10 mouse cellular contexts compared by ENCODE assay signal in the genomic region with DNA sequence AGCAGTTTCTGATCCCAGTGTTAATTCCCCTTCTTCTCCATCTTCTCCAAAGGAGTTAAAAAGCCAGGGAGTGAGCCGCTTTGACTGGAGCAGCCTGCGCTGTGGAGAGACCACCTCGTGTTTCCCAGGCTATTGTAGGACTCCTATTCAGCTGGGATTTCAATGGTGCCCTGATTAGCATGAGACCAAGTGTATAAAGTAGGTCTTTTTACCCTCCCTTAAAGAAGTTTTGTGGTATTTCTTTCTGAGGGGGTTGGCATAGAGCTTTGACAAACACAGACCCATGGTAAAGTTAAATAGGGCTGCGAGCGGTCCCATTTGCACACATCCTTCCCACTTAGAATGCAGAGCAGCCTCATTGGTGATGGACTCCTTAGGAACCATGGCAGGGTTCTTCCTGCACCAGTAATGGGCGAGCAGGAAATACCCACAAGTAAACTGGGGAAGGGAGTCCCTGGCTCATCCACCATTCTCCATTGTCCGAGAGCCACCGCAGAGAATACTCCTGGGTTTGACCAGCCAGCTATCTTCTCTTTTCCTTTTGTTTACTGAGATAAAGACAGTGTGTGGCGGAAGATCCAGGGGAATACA. TPM values are rescaled to one million over a fixed set of nuclear protein-coding genes. Genes with fewer than 3 reads are reported as not detected.
DNase-seq lines count a peak whose midpoint lies in the region; ATAC-seq and TF ChIP-seq lines count a peak whose summit lies in the region.
"Had no signal": no experiment of that assay in that cellular context is flagged by ENCODE, and none has a peak within 500 bp of the region (broad histone marks: within the 10 kb centered on the region; RNA-seq: fewer than 3 reads in every experiment).

No protein-coding gene starts in this region.

- H3K4me3 ChIP-seq in hindbrain, embryonic 11.5 days (ENCODE audit: low read depth, low read length) = no peak overlapping the region
- no peak overlapping the region for H3K4me3 ChIP-seq in midbrain, postnatal 0 days (ENCODE audit: low read depth, low read length)
- H3K4me3 ChIP-seq: embryonic facial prominence, embryonic 15.5 days had no signal

- WGBS in hindbrain, embryonic 11.5 days = 23% methylated on average over 9 of the region's 9 CpGs
- 23% methylated on average over 9 of the region's 9 CpGs for WGBS in midbrain, postnatal 0 days

- H3K27ac ChIP-seq in hindbrain, embryonic 11.5 days (ENCODE audit: low read depth, low read length) = peak overlapping the region; percentile 85
- H3K27ac ChIP-seq in midbrain, postnatal 0 days (ENCODE audit: low read depth, low read length) = peak overlapping the region; percentile 48
- H3K27ac ChIP-seq: embryonic facial prominence, embryonic 15.5 days had no signal

- intact Hi-C loops in left cerebral cortex, postnatal 4 days (cut with DNase I) = no loop called here

- H3K27me3 ChIP-seq in hindbrain, embryonic 11.5 days (ENCODE audit: control insufficient read depth, insufficient read depth, low read length) = no peaks in the 10 kb centered on the region
- H3K27me3 ChIP-seq in midbrain, postnatal 0 days (ENCODE audit: insufficient read depth, low read length) = no peaks in the 10 kb centered on the region
- H3K27me3 ChIP-seq: embryonic facial prominence, embryonic 15.5 days had no signal

- ATAC-seq in hindbrain, embryonic 11.5 days (ENCODE audit: low FRiP score) = peak; percentile 87
- peak; percentile 82 for ATAC-seq in midbrain, postnatal 0 days (ENCODE audit: low FRiP score)
- ATAC-seq in monocyte, adult 5-6 weeks (replicated peaks; ENCODE audit: insufficient number of reproducible peaks, low FRiP score, low TSS enrichment, poor library complexity, severe bottlenecking) = no peak

- H3K9me3 ChIP-seq in hindbrain, embryonic 11.5 days (ENCODE audit: control insufficient read depth, low read length) = no peaks in the 10 kb centered on the region
- H3K9me3 ChIP-seq in midbrain, postnatal 0 days (ENCODE audit: low read length) = no peaks in the 10 kb centered on the region
- H3K9me3 ChIP-seq: embryonic facial prominence, embryonic 15.5 days had no signal

- TF ChIP-seq CTCF in midbrain, postnatal 0 days (IDR thresholded peaks at IDR 0.05) = no peak

- H3K9ac ChIP-seq in hindbrain, embryonic 11.5 days (ENCODE audit: low read depth, low read length) = no peak overlapping the region
- H3K9ac ChIP-seq in midbrain, postnatal 0 days (replicated peaks; ENCODE audit: low read length, poor library complexity, severe bottlenecking) = no peak overlapping the region
- H3K9ac ChIP-seq: embryonic facial prominence, embryonic 15.5 days had no signal

- peaks cover 17% of the 10 kb centered on the region for H3K4me1 ChIP-seq in hindbrain, embryonic 11.5 days (replicated peaks; ENCODE audit: control insufficient read depth, insufficient read depth, low read length)
- H3K4me1 ChIP-seq in midbrain, postnatal 0 days (ENCODE audit: insufficient read depth, low read length) = peaks cover 10% of the 10 kb centered on the region

- H3K4me2 ChIP-seq in hindbrain, embryonic 11.5 days (replicated peaks; ENCODE audit: low read depth, low read length) = peak overlapping the region; percentile 17
- peak overlapping the region; percentile 5; the same call in 1 of the 2 replicates for H3K4me2 ChIP-seq in midbrain, postnatal 0 days (ENCODE audit: low read depth, low read length, poor library complexity, severe bottlenecking)
- H3K4me2 ChIP-seq: embryonic facial prominence, embryonic 15.5 days had no signal

- DNase-seq in layer of hippocampus, adult 9-11 months = peak; percentile 20
- DNase-seq in layer of hippocampus, postnatal 14 days (ENCODE audit: low spot score in 2 of 2) = no peak
- peak; percentile 63 for DNase-seq in embryo, embryonic 10.5 days (ENCODE audit: low spot score)
- DNase-seq in hindbrain, embryonic 11.5 days (ENCODE audit: low spot score) = peak; percentile 63
- peak; percentile 80 for DNase-seq in midbrain, postnatal 0 days (ENCODE audit: low spot score)
- no peak for DNase-seq in frontal cortex, postnatal 14 days (ENCODE audit: low spot score in 2 of 2)
- no peak for DNase-seq in left cerebral cortex, postnatal 4 days
- DNase-seq: thymus, postnatal 25 days had no signal

- H3K36me3 ChIP-seq in hindbrain, embryonic 11.5 days (ENCODE audit: control insufficient read depth, insufficient read depth, low read length) = no peaks in the 10 kb centered on the region
- no peaks in the 10 kb centered on the region for H3K36me3 ChIP-seq in midbrain, postnatal 0 days (ENCODE audit: insufficient read depth, low read length)

RNA-seq across cellular contexts. Expression of a gene that starts 13.8 kb away (rescaled TPM):
- 100 to 1,000 TPM; 170 to 178 TPM for total RNA-seq in layer of hippocampus, postnatal 14 days (2021)
- polyA plus RNA-seq in hindbrain, embryonic 11.5 days (2014; fragmentation: Nextera tagmentation; extraction: Ambion mirVana) = 51.1 and 52.7 TPM in 2 replicates
- total RNA-seq in midbrain, postnatal 0 days (2014; rRNA removed) = 121 and 148 TPM in 2 replicates
- polyA plus RNA-seq in midbrain, postnatal 0 days (2015; fragmentation: Nextera tagmentation; extraction: Ambion mirVana) = 142 and 152 TPM in 2 replicates
- 0.49 to 0.57 TPM in 2 of 3 replicates, not detected in the other for total RNA-seq in monocyte, adult 5-6 weeks (2017)
- total RNA-seq in left cerebral cortex, postnatal 4 days (2021) = 10 to 100 TPM; 65.1 to 71.3 TPM

Comparison
In these comparisons a context has a peak if more than half of its experiments do, and no peak if none do; other contexts are left out.
1. DNase-seq: peak in layer of hippocampus, adult 9-11 months (single experiment), embryo, embryonic 10.5 days (single experiment), hindbrain, embryonic 11.5 days (single experiment) and midbrain, postnatal 0 days (single experiment); none in layer of hippocampus, postnatal 14 days (0 of 2), frontal cortex, postnatal 14 days (0 of 2) and left cerebral cortex, postnatal 4 days (single experiment).
2. RNA of a gene that starts 13.8 kb away (total RNA-seq): 170 to 178 TPM in layer of hippocampus, postnatal 14 days, 121 to 148 TPM in midbrain, postnatal 0 days and 65.1 to 71.3 TPM in left cerebral cortex, postnatal 4 days; 0.49 to 0.57 TPM in monocyte, adult 5-6 weeks; every median in the first group is over 10 times any median in the second.